In genomic region chr13:97650191-97650590, GRCm38 (mm10) we compare ENCODE assay signal across 28 mouse cellular contexts.
"Had no signal": no experiment of that assay in that cellular context is flagged by ENCODE, and none has a peak within 500 bp of the region (broad histone marks: within the 10 kb centered on the region; RNA-seq: fewer than 3 reads in every experiment).

No protein-coding gene starts in this region.

- H3K4me1 ChIP-seq: embryonic facial prominence, embryonic 12.5 days had no signal

- H3K27me3 ChIP-seq: embryonic facial prominence, embryonic 12.5 days; embryonic facial prominence, embryonic 13.5 days; embryonic facial prominence, embryonic 15.5 days; forebrain, embryonic 12.5 days; forebrain, embryonic 13.5 days; forebrain, embryonic 15.5 days had no signal

- ATAC-seq: forebrain, embryonic 13.5 days; forebrain, embryonic 14.5 days; forebrain, embryonic 15.5 days; forebrain, embryonic 16.5 days; forebrain, postnatal 0 days had no signal

- H3K4me2 ChIP-seq: embryonic facial prominence, embryonic 12.5 days; embryonic facial prominence, embryonic 13.5 days; embryonic facial prominence, embryonic 15.5 days; forebrain, embryonic 12.5 days; forebrain, embryonic 13.5 days; forebrain, embryonic 15.5 days had no signal

- H3K9ac ChIP-seq: embryonic facial prominence, embryonic 12.5 days; embryonic facial prominence, embryonic 13.5 days; embryonic facial prominence, embryonic 15.5 days; forebrain, embryonic 12.5 days; forebrain, embryonic 13.5 days; forebrain, embryonic 15.5 days; forebrain, postnatal 0 days had no signal

- H3K27ac ChIP-seq: embryonic facial prominence, embryonic 10.5 days; embryonic facial prominence, embryonic 12.5 days; embryonic facial prominence, embryonic 13.5 days; embryonic facial prominence, embryonic 15.5 days; forebrain, embryonic 10.5 days; forebrain, embryonic 12.5 days; forebrain, embryonic 13.5 days; forebrain, embryonic 15.5 days; gastrocnemius, adult 2 months; heart, adult 2 months had no signal

- DNase-seq: cerebellum, adult 2 months; cerebellum, adult 8-10 months; cerebellum, adult 9-10 months; cerebellum, adult 9-11 months; cerebellum, postnatal 10 days; cerebellum, postnatal 14 days; cerebellum, postnatal 25 days; cerebellum, postnatal 36 days; embryo, embryonic 11 days; forebrain, postnatal 0 days; gastrocnemius, adult 2 months; gastrocnemius, postnatal 10 days; gastrocnemius, postnatal 14 days; gastrocnemius, postnatal 25 days; gastrocnemius, postnatal 36 days; heart, adult 18-20 months had no signal

- H3K36me3 ChIP-seq: embryonic facial prominence, embryonic 10.5 days; embryonic facial prominence, embryonic 12.5 days; embryonic facial prominence, embryonic 13.5 days; embryonic facial prominence, embryonic 15.5 days; forebrain, embryonic 10.5 days; forebrain, embryonic 12.5 days; forebrain, embryonic 15.5 days had no signal

- H3K4me3 ChIP-seq: embryonic facial prominence, embryonic 10.5 days; embryonic facial prominence, embryonic 12.5 days; embryonic facial prominence, embryonic 13.5 days; embryonic facial prominence, embryonic 15.5 days; erythroblast, embryonic 14.5 days; forebrain, embryonic 10.5 days; forebrain, embryonic 12.5 days; forebrain, embryonic 13.5 days; forebrain, embryonic 15.5 days; gastrocnemius, adult 2 months; heart, adult 2 months had no signal

- H3K9me3 ChIP-seq: embryonic facial prominence, embryonic 12.5 days; embryonic facial prominence, embryonic 13.5 days; embryonic facial prominence, embryonic 15.5 days; forebrain, embryonic 10.5 days; forebrain, embryonic 12.5 days; forebrain, embryonic 15.5 days had no signal
